ENCODE assay signal across 25 mouse cellular contexts in the genomic region with DNA sequence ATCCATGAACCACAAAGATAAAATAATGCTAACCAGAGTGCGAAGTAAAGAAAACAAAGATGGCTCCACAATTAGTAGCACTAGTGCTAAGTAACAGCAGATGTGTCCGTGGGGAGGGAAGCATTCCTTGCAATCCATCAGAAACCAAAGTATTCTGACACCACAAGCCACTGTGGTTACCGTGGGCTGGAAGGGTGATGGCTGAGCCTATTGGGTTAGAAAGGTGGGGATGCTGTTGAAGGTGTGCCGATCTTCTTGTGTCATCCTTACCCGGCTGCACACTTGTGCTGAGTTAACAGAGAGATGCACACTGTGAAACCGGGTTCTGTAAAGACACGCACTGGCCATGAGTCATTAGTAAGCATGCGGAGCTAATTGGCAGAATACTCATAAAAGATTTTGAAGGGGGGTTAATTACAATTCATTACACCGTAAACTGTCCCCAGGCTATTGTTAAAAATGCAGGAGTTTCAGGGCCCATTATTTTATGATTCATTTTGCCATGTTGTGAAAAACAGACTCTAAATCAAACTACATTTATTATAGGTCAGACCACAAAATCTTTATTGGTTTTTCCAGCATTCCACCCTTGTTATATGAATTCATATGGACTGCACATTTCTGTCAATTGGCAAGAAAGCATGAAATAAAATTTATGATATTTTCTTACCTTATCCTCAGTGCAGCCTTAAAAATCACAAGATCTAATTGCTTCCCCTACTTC.
DNase-seq lines count a peak whose midpoint lies in the region; ATAC-seq and TF ChIP-seq lines count a peak whose summit lies in the region.
"Had no signal": no experiment of that assay in that cellular context is flagged by ENCODE, and none has a peak within 500 bp of the region (broad histone marks: within the 10 kb centered on the region; RNA-seq: fewer than 3 reads in every experiment).

No protein-coding gene starts in this region.

- H3K4me1 ChIP-seq in neural tube, embryonic 13.5 days (replicated peaks), result no peaks in the 10 kb centered on the region
- peaks cover 8% of the 10 kb centered on the region; the same call in 1 of the 2 replicates for H3K4me1 ChIP-seq in embryonic fibroblast, embryonic 13.5 days (ENCODE audit: control insufficient read depth, insufficient read depth, low read length)
- peaks cover 21% of the 10 kb centered on the region for H3K4me1 ChIP-seq in limb, embryonic 13.5 days
- H3K4me1 ChIP-seq: heart, embryonic 15.5 days; lung, embryonic 15.5 days; megakaryocyte, embryonic 14.5 days; neural tube, embryonic 12.5 days had no signal

- TF ChIP-seq POLR2A in embryonic fibroblast, embryonic 13.5 days (IDR thresholded peaks at IDR 0.05; ENCODE audit: low read depth, low read length), result no peak

- H3K9me3 ChIP-seq in neural tube, embryonic 13.5 days, result no peaks in the 10 kb centered on the region
- H3K9me3 ChIP-seq in limb, embryonic 13.5 days, result no peaks in the 10 kb centered on the region
- H3K9me3 ChIP-seq: embryonic facial prominence, embryonic 12.5 days; heart, embryonic 15.5 days; lung, embryonic 15.5 days; neural tube, embryonic 12.5 days had no signal

- no peak for TF ChIP-seq CTCF in embryonic fibroblast, embryonic 13.5 days (IDR thresholded peaks at IDR 0.05; ENCODE audit: borderline replicate concordance, insufficient read depth, low read length)

- H3K27ac ChIP-seq in neural tube, embryonic 13.5 days (replicated peaks), result no peak overlapping the region
- H3K27ac ChIP-seq in embryonic fibroblast, embryonic 13.5 days (ENCODE audit: insufficient read depth, low read length), result peak overlapping the region; percentile 2; the same call in 1 of the 2 replicates
- H3K27ac ChIP-seq in limb, embryonic 13.5 days, result no peak overlapping the region
- H3K27ac ChIP-seq: embryonic facial prominence, embryonic 12.5 days; heart, embryonic 15.5 days; liver, embryonic 14.5 days; lung, embryonic 15.5 days; neural tube, embryonic 12.5 days had no signal

- no peak for DNase-seq in neural tube, embryonic 10.5 days (ENCODE audit: extremely low spot score, low spot score)
- no peak for DNase-seq in frontal cortex, adult 2 months (ENCODE audit: extremely low spot score in 1 of 2, low spot score in 1 of 2)
- DNase-seq in right cerebral cortex, postnatal 4 days, result no peak
- no peak for DNase-seq in cerebellum, adult 9-10 months
- DNase-seq: adrenal gland, postnatal 14 days; cerebellum, adult 2 months; cerebellum, postnatal 36 days; gastrocnemius, postnatal 36 days; heart, postnatal 4 days; kidney, postnatal 4 days; midbrain, embryonic 14.5 days; right cerebral cortex, adult 18-20 months; thymus, adult 18-20 months; thymus, postnatal 36 days had no signal

- no peak overlapping the region for H3K4me2 ChIP-seq in neural tube, embryonic 13.5 days
- H3K4me2 ChIP-seq in limb, embryonic 13.5 days (replicated peaks), result no peak overlapping the region
- H3K4me2 ChIP-seq: embryonic facial prominence, embryonic 12.5 days; heart, embryonic 15.5 days; lung, embryonic 15.5 days; neural tube, embryonic 12.5 days had no signal

- 59% methylated on average over 9 of the region's 9 CpGs for whole genome bisulfite sequencing in neural tube, embryonic 13.5 days
- 27% methylated on average over 9 of the region's 9 CpGs for WGBS in limb, embryonic 13.5 days

- H3K27me3 ChIP-seq in neural tube, embryonic 13.5 days, result 0 out of 2 replicates have a peak, but pooled peaks cover 3% of the 10 kb centered on the region
- peaks cover 23% of the 10 kb centered on the region; the same call in 1 of the 2 replicates for H3K27me3 ChIP-seq in limb, embryonic 13.5 days
- H3K27me3 ChIP-seq: embryonic facial prominence, embryonic 12.5 days; heart, embryonic 15.5 days; lung, embryonic 15.5 days; megakaryocyte, embryonic 14.5 days; neural tube, embryonic 12.5 days had no signal

- peak; percentile 71 for ATAC-seq in neural tube, embryonic 13.5 days (ENCODE audit: low read depth)
- peak; percentile 84 for ATAC-seq in limb, embryonic 13.5 days (ENCODE audit: low FRiP score, low read depth)
- ATAC-seq: forebrain, embryonic 14.5 days; hindbrain, embryonic 16.5 days had no signal

- H3K9ac ChIP-seq in neural tube, embryonic 13.5 days, result no peak overlapping the region
- no peak overlapping the region for H3K9ac ChIP-seq in limb, embryonic 13.5 days
- H3K9ac ChIP-seq: embryonic facial prominence, embryonic 12.5 days; heart, embryonic 15.5 days; liver, embryonic 14.5 days; lung, embryonic 15.5 days; neural tube, embryonic 12.5 days had no signal

- no peak overlapping the region for H3K4me3 ChIP-seq in neural tube, embryonic 13.5 days
- H3K4me3 ChIP-seq in embryonic fibroblast, embryonic 13.5 days (ENCODE audit: insufficient read depth, low read length), result no peak overlapping the region
- no peak overlapping the region for H3K4me3 ChIP-seq in limb, embryonic 13.5 days
- H3K4me3 ChIP-seq: embryonic facial prominence, embryonic 12.5 days; heart, embryonic 15.5 days; lung, embryonic 15.5 days; megakaryocyte, embryonic 14.5 days; neural tube, embryonic 12.5 days had no signal

- H3K36me3 ChIP-seq in neural tube, embryonic 13.5 days, result no peaks in the 10 kb centered on the region
- H3K36me3 ChIP-seq in limb, embryonic 13.5 days, result no peaks in the 10 kb centered on the region
- H3K36me3 ChIP-seq: embryonic facial prominence, embryonic 12.5 days; heart, embryonic 15.5 days; lung, embryonic 15.5 days; neural tube, embryonic 12.5 days had no signal
